Mouse (Mus musculus): ENCODE data around the gene Ror1. TPM values are rescaled to one million over a fixed set of nuclear protein-coding genes. Genes with fewer than 3 reads are reported as not detected.
A peak's percentile ranks its signal among the peaks of the same experiment; 100 is the strongest.

Gene Ror1
- polyA plus RNA-seq, 1 experiment from 2014 or later = 0.29 TPM

- Histone ChIP-seq H3K9ac (no peak overlapping the region), H3K27ac (replicated peaks) (no peak overlapping the region), H3K4me2 (no peak overlapping the region), H3K36me3 (replicated peaks) (no peaks in the 10 kb centered on the region), H3K4me1 (replicated peaks) (no peaks in the 10 kb centered on the region), H3K9me3 (replicated peaks) (no peaks in the 10 kb centered on the region), H3K4me3 (replicated peaks) (no peak overlapping the region), H3K27me3 (no peaks in the 10 kb centered on the region)
- WGBS (ENCODE audit: insufficient replicate concordance) = 53% methylated on average over 3 of the region's 3 CpGs
- ATAC-seq (ENCODE audit: insufficient read depth) = no peak
These were observed 98.5 kb downstream of the Ror1 start for GRCm38 (mm10) chr4:100194136-100194535.

- H3K27ac ChIP-seq (replicated peaks) = no peak overlapping the region
- no peak overlapping the region for H3K9ac ChIP-seq
- no peak overlapping the region for H3K4me2 ChIP-seq
- no peak for ATAC-seq (ENCODE audit: insufficient read depth)
- H3K4me1 ChIP-seq (replicated peaks) = no peaks in the 10 kb centered on the region
- H3K4me3 ChIP-seq (replicated peaks) = no peak overlapping the region
- no peaks in the 10 kb centered on the region for H3K27me3 ChIP-seq
- 58% methylated on average over 5 of the region's 5 CpGs for WGBS (ENCODE audit: insufficient replicate concordance)
- H3K36me3 ChIP-seq (replicated peaks) = no peaks in the 10 kb centered on the region
- H3K9me3 ChIP-seq (replicated peaks) = no peaks in the 10 kb centered on the region
These were observed 100.7 kb downstream of the Ror1 start for GRCm38 (mm10) chr4:100196255-100196793.

GRCm38 (mm10) chr4:100198275-100198674 lies 102.7 kb downstream of the Ror1 start:
- Histone ChIP-seq H3K9me3 (replicated peaks) (no peaks in the 10 kb centered on the region), H3K4me3 (replicated peaks) (no peak overlapping the region), H3K36me3 (replicated peaks) (no peaks in the 10 kb centered on the region), H3K9ac (no peak overlapping the region), H3K4me2 (no peak overlapping the region), H3K27me3 (no peaks in the 10 kb centered on the region), H3K4me1 (replicated peaks) (no peaks in the 10 kb centered on the region), H3K27ac (replicated peaks) (no peak overlapping the region)
- 48% methylated on average over 2 of the region's 2 CpGs for WGBS (ENCODE audit: insufficient replicate concordance)
- no peak for ATAC-seq (ENCODE audit: insufficient read depth)

GRCm38 (mm10) chr4:100201322-100201721 lies 105.7 kb downstream of the Ror1 start:
- no peaks in the 10 kb centered on the region for H3K27me3 ChIP-seq
- WGBS (ENCODE audit: insufficient replicate concordance) = 46% methylated on average over 2 of the region's 2 CpGs
- no peak for ATAC-seq (ENCODE audit: insufficient read depth)
- no peak overlapping the region for H3K4me3 ChIP-seq (replicated peaks)
- H3K27ac ChIP-seq (replicated peaks) = no peak overlapping the region
- no peak overlapping the region for H3K4me2 ChIP-seq
- no peaks in the 10 kb centered on the region for H3K4me1 ChIP-seq (replicated peaks)
- no peak overlapping the region for H3K9ac ChIP-seq
- H3K9me3 ChIP-seq (replicated peaks) = no peaks in the 10 kb centered on the region
- no peaks in the 10 kb centered on the region for H3K36me3 ChIP-seq (replicated peaks)

GRCm38 (mm10) chr4:100203066-100203465 lies 107.5 kb downstream of the Ror1 start:
- 54% methylated on average over 5 of the region's 5 CpGs for WGBS (ENCODE audit: insufficient replicate concordance)
- Histone ChIP-seq H3K36me3 (replicated peaks) (no peaks in the 10 kb centered on the region), H3K9me3 (replicated peaks) (no peaks in the 10 kb centered on the region), H3K9ac (no peak overlapping the region), H3K4me2 (no peak overlapping the region), H3K27me3 (no peaks in the 10 kb centered on the region), H3K27ac (replicated peaks) (no peak overlapping the region), H3K4me1 (replicated peaks) (no peaks in the 10 kb centered on the region), H3K4me3 (replicated peaks) (no peak overlapping the region)
- ATAC-seq (ENCODE audit: insufficient read depth) = no peak

GRCm38 (mm10) chr4:100203688-100204087 lies 108.1 kb downstream of the Ror1 start:
- WGBS (ENCODE audit: insufficient replicate concordance) = 69% methylated on average over 5 of the region's 5 CpGs
- no peaks in the 10 kb centered on the region for H3K9me3 ChIP-seq (replicated peaks)
- no peaks in the 10 kb centered on the region for H3K36me3 ChIP-seq (replicated peaks)
- no peak overlapping the region for H3K27ac ChIP-seq (replicated peaks)
- H3K27me3 ChIP-seq = no peaks in the 10 kb centered on the region
- no peaks in the 10 kb centered on the region for H3K4me1 ChIP-seq (replicated peaks)
- H3K4me3 ChIP-seq (replicated peaks) = no peak overlapping the region
- H3K9ac ChIP-seq = no peak overlapping the region
- no peak overlapping the region for H3K4me2 ChIP-seq
- ATAC-seq (ENCODE audit: insufficient read depth) = no peak

- H3K36me3 ChIP-seq (replicated peaks) = no peaks in the 10 kb centered on the region
- no peak for ATAC-seq (ENCODE audit: insufficient read depth)
- H3K4me2 ChIP-seq = no peak overlapping the region
- no peak overlapping the region for H3K9ac ChIP-seq
- 58% methylated on average over 12 of the region's 12 CpGs for WGBS (ENCODE audit: insufficient replicate concordance)
- no peaks in the 10 kb centered on the region for H3K27me3 ChIP-seq
- no peak overlapping the region for H3K27ac ChIP-seq (replicated peaks)
- H3K9me3 ChIP-seq (replicated peaks) = no peaks in the 10 kb centered on the region
- H3K4me3 ChIP-seq (replicated peaks) = no peak overlapping the region
- no peaks in the 10 kb centered on the region for H3K4me1 ChIP-seq (replicated peaks)
These were observed 108.8 kb downstream of the Ror1 start for GRCm38 (mm10) chr4:100204381-100204780.

- Histone ChIP-seq H3K4me3 (replicated peaks) (no peak overlapping the region), H3K9me3 (replicated peaks) (no peaks in the 10 kb centered on the region), H3K4me2 (no peak overlapping the region), H3K4me1 (replicated peaks) (no peaks in the 10 kb centered on the region), H3K9ac (no peak overlapping the region), H3K27ac (replicated peaks) (no peak overlapping the region), H3K36me3 (replicated peaks) (no peaks in the 10 kb centered on the region), H3K27me3 (no peaks in the 10 kb centered on the region)
- WGBS (ENCODE audit: insufficient replicate concordance) = 60% methylated on average over 4 of the region's 4 CpGs
- ATAC-seq (ENCODE audit: insufficient read depth) = no peak
These were observed 112.5 kb downstream of the Ror1 start for GRCm38 (mm10) chr4:100208081-100208480.

- ATAC-seq (ENCODE audit: insufficient read depth) = no peak
These were observed 113.5 kb downstream of the Ror1 start for GRCm38 (mm10) chr4:100209106-100209505.

GRCm38 (mm10) chr4:100211331-100211730 lies 115.7 kb downstream of the Ror1 start:
- Histone ChIP-seq H3K27me3 (no peaks in the 10 kb centered on the region), H3K9ac (no peak overlapping the region), H3K4me2 (no peak overlapping the region), H3K36me3 (replicated peaks) (no peaks in the 10 kb centered on the region), H3K4me1 (replicated peaks) (no peaks in the 10 kb centered on the region), H3K27ac (replicated peaks) (no peak overlapping the region), H3K9me3 (replicated peaks) (no peaks in the 10 kb centered on the region), H3K4me3 (replicated peaks) (no peak overlapping the region)
- no peak for ATAC-seq (ENCODE audit: insufficient read depth)
- WGBS (ENCODE audit: insufficient replicate concordance) = 46% methylated on average over 4 of the region's 4 CpGs

More at GRCm38 (mm10) chr4:100209106-100209505, 113.5 kb downstream of the Ror1 start:
- no peaks in the 10 kb centered on the region for H3K9me3 ChIP-seq (replicated peaks)
- no peak overlapping the region for H3K27ac ChIP-seq (replicated peaks)
- H3K4me3 ChIP-seq (replicated peaks) = no peak overlapping the region
- no peak overlapping the region for H3K9ac ChIP-seq
- H3K4me1 ChIP-seq (replicated peaks) = no peaks in the 10 kb centered on the region
- H3K4me2 ChIP-seq = no peak overlapping the region
- no peaks in the 10 kb centered on the region for H3K36me3 ChIP-seq (replicated peaks)
- WGBS (ENCODE audit: insufficient replicate concordance) = 57% methylated on average over 4 of the region's 4 CpGs
- no peaks in the 10 kb centered on the region for H3K27me3 ChIP-seq

- Histone ChIP-seq H3K9ac (no peak overlapping the region), H3K27me3 (no peaks in the 10 kb centered on the region), H3K4me3 (replicated peaks) (no peak overlapping the region), H3K4me1 (replicated peaks) (no peaks in the 10 kb centered on the region), H3K36me3 (replicated peaks) (no peaks in the 10 kb centered on the region), H3K9me3 (replicated peaks) (no peaks in the 10 kb centered on the region), H3K27ac (replicated peaks) (no peak overlapping the region), H3K4me2 (no peak overlapping the region)
- ATAC-seq (ENCODE audit: insufficient read depth) = peak; percentile 47; the same call in 1 of the 2 replicates
- WGBS (ENCODE audit: insufficient replicate concordance) = 51% methylated on average over 13 of the region's 13 CpGs
These were observed 119.0 kb downstream of the Ror1 start for GRCm38 (mm10) chr4:100214324-100215215.

Data from liver, embryonic 15.5 days (tissue).